Mouse (Mus musculus): ENCODE data around the gene Scube2. TPM values are rescaled to one million over a fixed set of nuclear protein-coding genes. Genes with fewer than 3 reads are reported as not detected.
A peak's percentile ranks its signal among the peaks of the same experiment; 100 is the strongest.

Scube2 gene
- total RNA-seq, 4 experiments from 2014 or later = 0.49 to 1.2 (median 1.1) TPM

GRCm38 (mm10) chr7:109850531-109850930 lies 14.9 kb downstream of the Scube2 start:
- no peak for DNase-seq

GRCm38 (mm10) chr7:109849750-109850434 lies 15.6 kb downstream of the Scube2 start:
- DNase-seq = no peak

GRCm38 (mm10) chr7:109848867-109849733 lies 16.4 kb downstream of the Scube2 start:
- DNase-seq = no peak

GRCm38 (mm10) chr7:109844100-109844499 lies 21.4 kb downstream of the Scube2 start:
- DNase-seq = no peak

- DNase-seq = no peak
Observed at GRCm38 (mm10) chr7:109841618-109842418, 23.7 kb downstream of the Scube2 start.

GRCm38 (mm10) chr7:109841031-109841430 lies 24.4 kb downstream of the Scube2 start:
- DNase-seq = no peak

- DNase-seq = no peak
Observed at GRCm38 (mm10) chr7:109838613-109839012, 26.9 kb downstream of the Scube2 start.

GRCm38 (mm10) chr7:109837651-109838050 lies 27.8 kb downstream of the Scube2 start:
- no peak for DNase-seq

- no peak for DNase-seq
Observed at GRCm38 (mm10) chr7:109834894-109835293, 30.6 kb downstream of the Scube2 start.

- peak; percentile 39 for DNase-seq
Observed at GRCm38 (mm10) chr7:109831376-109831775, 34.1 kb downstream of the Scube2 start.

GRCm38 (mm10) chr7:109826911-109827310 lies 38.6 kb downstream of the Scube2 start:
- peak; percentile 53 for DNase-seq

GRCm38 (mm10) chr7:109825293-109825692 lies 40.2 kb downstream of the Scube2 start:
- DNase-seq = no peak

- DNase-seq = no peak
Observed at GRCm38 (mm10) chr7:109818600-109818999, 46.9 kb downstream of the Scube2 start.

GRCm38 (mm10) chr7:109817954-109818353 lies 47.5 kb downstream of the Scube2 start:
- no peak for DNase-seq

- DNase-seq = no peak
Observed at GRCm38 (mm10) chr7:109813330-109814140, 51.9 kb downstream of the Scube2 start.

- DNase-seq = no peak
Observed at GRCm38 (mm10) chr7:109807616-109808485, 57.6 kb downstream of the Scube2 start.

- no peak for DNase-seq
Observed at GRCm38 (mm10) chr7:109804843-109805242, 60.6 kb downstream of the Scube2 start.

GRCm38 (mm10) chr7:109804355-109804754 lies 61.1 kb downstream of the Scube2 start:
- DNase-seq = peak; percentile 25

GRCm38 (mm10) chr7:109803516-109803915 lies 62.0 kb downstream of the Scube2 start:
- no peak for DNase-seq

GRCm38 (mm10) chr7:109800626-109801025 lies 64.9 kb downstream of the Scube2 start:
- no peak for DNase-seq

- peak; percentile 28 for DNase-seq
Observed at GRCm38 (mm10) chr7:109799168-109799567, 66.3 kb downstream of the Scube2 start.

Measured in adrenal gland, adult 8-10 months (tissue).